Mouse (Mus musculus): ENCODE measurements around the gene Rfc4. TPM values are rescaled to one million over a fixed set of nuclear protein-coding genes. Genes with fewer than 3 reads are reported as not detected.
A peak's percentile ranks its signal among the peaks of the same experiment; 100 is the strongest.

Gene Rfc4
- polyA plus RNA-seq, 1 experiment from 2014 or later: 37.1 TPM

DNA sequence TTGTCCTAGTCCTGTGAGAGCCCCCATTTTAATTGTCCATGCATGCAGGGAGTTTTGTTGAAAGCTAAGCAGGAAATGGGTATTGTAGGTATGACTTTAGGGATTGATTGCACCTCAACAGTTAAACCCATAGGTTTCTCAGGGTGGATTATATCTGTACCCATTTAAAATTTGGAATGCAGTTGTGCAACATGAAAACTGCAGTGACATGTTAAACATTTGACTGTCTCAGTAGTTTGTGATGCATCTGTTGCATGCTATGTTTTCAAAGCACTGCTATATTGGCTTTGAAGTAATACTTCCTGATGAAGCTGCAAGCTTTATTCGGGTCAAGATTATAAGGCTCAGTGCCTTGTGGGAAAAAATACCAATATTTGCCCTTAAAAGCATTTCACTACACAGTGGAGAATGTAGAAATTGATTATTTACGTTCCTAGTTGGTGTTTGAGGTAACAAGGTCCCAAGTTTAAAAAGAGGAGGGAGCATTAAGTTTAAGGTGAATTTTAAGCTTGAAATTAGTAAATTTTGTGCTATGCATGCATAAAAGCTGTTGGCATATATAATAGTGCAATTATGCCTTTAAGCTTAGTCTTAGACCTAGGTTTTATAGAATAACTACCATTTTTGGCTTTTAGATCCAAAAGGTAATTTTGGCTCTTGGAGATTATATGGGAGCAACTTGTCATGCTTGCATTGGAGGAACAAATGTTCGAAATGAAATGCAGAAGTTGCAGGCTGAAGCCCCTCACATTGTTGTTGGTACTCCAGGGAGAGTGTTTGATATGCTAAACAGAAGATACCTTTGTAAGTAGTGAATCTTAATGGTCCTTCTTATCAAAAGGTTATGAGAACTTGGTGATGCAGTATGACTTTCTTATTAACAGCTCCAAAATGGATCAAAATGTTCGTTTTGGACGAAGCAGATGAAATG, 17.9 kb downstream of the Rfc4 start:
- H3K36me3 ChIP-seq (ENCODE audit: control insufficient read depth, insufficient read depth, low read length): peaks cover 25% of the 10 kb centered on the region
- no peak for ATAC-seq
- H3K4me3 ChIP-seq (ENCODE audit: low read depth, low read length): peak overlapping the region; percentile 93
- 57% methylated on average over 5 of the region's 5 CpGs for WGBS
- no peak overlapping the region for H3K27ac ChIP-seq (ENCODE audit: low read length)
- no peaks in the 10 kb centered on the region for H3K9me3 ChIP-seq (replicated peaks; ENCODE audit: control insufficient read depth, low read length, poor library complexity, severe bottlenecking)
- peak overlapping the region; percentile 99 for H3K9ac ChIP-seq (ENCODE audit: low read depth, low read length)
- peaks cover 32% of the 10 kb centered on the region for H3K4me1 ChIP-seq (ENCODE audit: control insufficient read depth, insufficient read depth, low read length)
- H3K4me2 ChIP-seq (ENCODE audit: low read length): peak overlapping the region; percentile 98
- H3K27me3 ChIP-seq (ENCODE audit: control insufficient read depth, insufficient read depth, low read depth, low read length): no peaks in the 10 kb centered on the region

- Histone ChIP-seq H3K9me3 (replicated peaks; ENCODE audit: control insufficient read depth, low read length, poor library complexity, severe bottlenecking) (no peaks in the 10 kb centered on the region), H3K4me1 (ENCODE audit: control insufficient read depth, insufficient read depth, low read length) (peaks cover 32% of the 10 kb centered on the region), H3K27ac (ENCODE audit: low read length) (0 out of 2 replicates have a peak overlapping the region, but pooled peaks have one; percentile 11), H3K36me3 (ENCODE audit: control insufficient read depth, insufficient read depth, low read length) (peaks cover 20% of the 10 kb centered on the region), H3K27me3 (ENCODE audit: control insufficient read depth, insufficient read depth, low read depth, low read length) (no peaks in the 10 kb centered on the region), H3K4me2 (ENCODE audit: low read length) (peak overlapping the region; percentile 98), H3K9ac (ENCODE audit: low read depth, low read length) (peak overlapping the region; percentile 99), H3K4me3 (ENCODE audit: low read depth, low read length) (peak overlapping the region; percentile 93)
- WGBS: 3% methylated on average over 5 of the region's 5 CpGs
- no peak for ATAC-seq
Measured at GRCm38 (mm10) chr16:23108943-23109342, 18.6 kb downstream of the Rfc4 start.

DNA sequence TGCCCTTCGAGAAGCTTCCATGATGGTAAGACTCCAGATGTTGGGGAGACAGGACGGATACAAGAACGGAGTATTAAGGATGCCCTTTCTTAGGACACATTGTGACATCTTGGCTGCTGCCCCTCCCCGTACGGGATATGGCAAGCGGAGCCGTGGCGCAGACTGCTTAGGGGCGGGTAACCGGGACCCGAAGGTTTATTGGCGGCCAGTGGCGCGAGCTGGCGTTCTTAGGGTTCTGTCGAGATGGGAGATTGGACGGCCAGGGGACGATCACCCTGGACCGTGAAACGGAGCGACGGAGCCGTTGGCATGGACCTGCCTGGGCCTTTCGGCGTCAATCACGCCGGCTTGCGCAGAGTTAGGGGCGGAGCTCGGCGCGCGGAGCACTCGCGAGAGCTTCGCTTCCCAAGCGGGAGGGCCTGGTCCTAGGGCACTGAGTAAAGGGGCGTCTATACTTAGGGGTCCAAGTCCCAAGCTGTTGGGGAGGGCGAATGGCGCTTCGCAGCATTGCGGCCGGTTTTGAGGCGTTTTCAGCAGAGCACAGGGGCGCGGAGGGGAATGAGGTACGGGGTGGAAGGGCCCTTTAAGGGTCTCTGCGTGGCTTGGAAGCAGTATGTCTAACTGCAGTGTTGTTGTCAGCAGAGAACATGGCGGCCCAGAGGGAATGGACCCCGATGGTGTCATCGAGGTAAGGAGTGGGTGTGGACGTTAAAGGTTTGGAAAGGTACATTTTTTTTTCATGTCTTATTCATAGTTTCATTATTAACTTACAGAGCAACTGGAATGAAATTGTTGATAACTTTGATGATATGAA, 19.4 kb downstream of the Rfc4 start:
- Histone ChIP-seq H3K4me1 (ENCODE audit: control insufficient read depth, insufficient read depth, low read length) (peaks cover 32% of the 10 kb centered on the region), H3K4me3 (ENCODE audit: low read depth, low read length) (peak overlapping the region; percentile 93), H3K4me2 (ENCODE audit: low read length) (peak overlapping the region; percentile 98), H3K27me3 (ENCODE audit: control insufficient read depth, insufficient read depth, low read depth, low read length) (no peaks in the 10 kb centered on the region), H3K9ac (ENCODE audit: low read depth, low read length) (peak overlapping the region; percentile 99), H3K9me3 (replicated peaks; ENCODE audit: control insufficient read depth, low read length, poor library complexity, severe bottlenecking) (no peaks in the 10 kb centered on the region), H3K27ac (ENCODE audit: low read length) (peak overlapping the region; percentile 99), H3K36me3 (ENCODE audit: control insufficient read depth, insufficient read depth, low read length) (peaks cover 20% of the 10 kb centered on the region)
- peak; percentile 92 for ATAC-seq
- WGBS: under 1% methylated on average over 52 of the region's 52 CpGs

DNA sequence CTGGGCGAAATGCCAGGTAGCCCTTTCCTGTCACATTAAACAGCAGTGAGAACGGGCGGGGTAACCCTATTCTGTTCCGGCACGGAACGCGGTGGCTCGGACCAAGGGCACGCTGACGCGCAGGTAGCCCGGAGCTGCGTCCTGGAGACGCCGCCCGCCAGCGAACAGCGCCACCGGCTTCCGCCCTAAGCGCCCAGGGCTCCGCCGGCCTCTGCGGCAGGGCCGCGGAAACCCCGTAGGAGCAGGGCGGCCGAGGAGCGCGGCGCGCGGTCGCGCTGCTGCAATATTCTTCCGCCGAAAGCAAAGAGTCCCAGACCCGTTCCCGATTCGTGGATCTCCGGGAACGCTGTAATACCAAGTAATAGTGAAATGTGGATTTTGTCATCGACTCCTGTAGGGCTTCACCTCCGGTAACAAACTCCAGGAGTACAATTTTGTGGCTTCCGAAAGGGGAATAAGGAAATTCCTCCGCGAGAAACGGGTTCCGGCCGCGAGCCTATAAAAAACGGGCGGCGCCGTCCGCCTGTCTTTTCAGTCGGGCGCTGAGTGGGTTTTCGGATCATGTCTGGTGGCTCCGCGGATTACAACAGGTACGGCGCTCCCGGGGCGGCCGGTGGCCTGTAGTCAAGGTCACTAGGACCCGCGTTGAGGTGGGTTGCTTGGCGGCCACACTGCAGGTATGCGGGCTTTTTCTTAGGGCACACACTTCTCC, 20.1 kb downstream of the Rfc4 start, which contains the start of gene Eif4a2:
Gene Eif4a2 (plus strand): TSS at position 214 of the 712 bp plus-strand sequence.
- H3K27ac ChIP-seq (ENCODE audit: low read length): peak within 1 kb of the TSS; percentile 99
- no peaks in the 10 kb centered on the region for H3K9me3 ChIP-seq (replicated peaks; ENCODE audit: control insufficient read depth, low read length, poor library complexity, severe bottlenecking)
- peak within 1 kb of the TSS; percentile 93 for H3K4me3 ChIP-seq (ENCODE audit: low read depth, low read length)
- H3K9ac ChIP-seq (ENCODE audit: low read depth, low read length): peak within 1 kb of the TSS; percentile 99
- H3K36me3 ChIP-seq (ENCODE audit: control insufficient read depth, insufficient read depth, low read length): peaks cover 15% of the 10 kb centered on the region
- H3K4me1 ChIP-seq (ENCODE audit: control insufficient read depth, insufficient read depth, low read length): peaks cover 27% of the 10 kb centered on the region
- under 1% methylated on average over 69 of the region's 71 CpGs for WGBS
- peak; percentile 92 for ATAC-seq
- no peaks in the 10 kb centered on the region for H3K27me3 ChIP-seq (ENCODE audit: control insufficient read depth, insufficient read depth, low read depth, low read length)
- H3K4me2 ChIP-seq (ENCODE audit: low read length): peak within 1 kb of the TSS; percentile 98

- WGBS: 78% methylated on average over 7 of the region's 7 CpGs
- Histone ChIP-seq H3K9me3 (replicated peaks; ENCODE audit: control insufficient read depth, low read length, poor library complexity, severe bottlenecking) (no peaks in the 10 kb centered on the region), H3K4me2 (ENCODE audit: low read length) (no peak overlapping the region), H3K27me3 (ENCODE audit: control insufficient read depth, insufficient read depth, low read depth, low read length) (no peaks in the 10 kb centered on the region), H3K4me3 (ENCODE audit: low read depth, low read length) (no peak overlapping the region), H3K4me1 (ENCODE audit: control insufficient read depth, insufficient read depth, low read length) (peaks cover 18% of the 10 kb centered on the region), H3K27ac (ENCODE audit: low read length) (no peak overlapping the region), H3K9ac (ENCODE audit: low read depth, low read length) (no peak overlapping the region), H3K36me3 (ENCODE audit: control insufficient read depth, insufficient read depth, low read length) (peaks cover 4% of the 10 kb centered on the region)
- no peak for ATAC-seq
Measured at GRCm38 (mm10) chr16:23106121-23106520, 21.4 kb downstream of the Rfc4 start.

DNA sequence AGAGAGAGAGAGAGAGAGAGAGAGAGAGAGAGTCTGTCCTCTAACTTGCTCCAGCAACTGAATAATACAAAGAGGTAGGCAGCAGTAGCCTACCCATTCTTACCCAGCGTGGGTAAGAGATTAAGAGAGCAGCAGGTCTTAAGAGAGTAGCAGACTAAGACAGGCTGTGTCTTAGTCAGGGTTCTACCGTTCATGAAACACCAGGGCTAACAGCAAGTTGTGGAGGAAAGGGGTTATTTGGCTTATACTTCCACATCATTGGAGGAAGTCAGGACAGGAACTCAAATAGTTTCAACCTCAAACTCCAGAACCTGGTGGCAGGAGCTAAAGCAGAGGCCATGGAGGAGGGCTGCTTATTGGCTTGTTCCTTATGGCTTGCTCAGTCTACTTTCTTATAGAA, 23.7 kb downstream of the Rfc4 start:
- 40% methylated on average over 2 of the region's 2 CpGs for WGBS
- Histone ChIP-seq H3K9ac (ENCODE audit: low read depth, low read length) (no peak overlapping the region), H3K27me3 (ENCODE audit: control insufficient read depth, insufficient read depth, low read depth, low read length) (peaks cover 6% of the 10 kb centered on the region; the same call in 1 of the 2 replicates), H3K27ac (ENCODE audit: low read length) (no peak overlapping the region), H3K4me3 (ENCODE audit: low read depth, low read length) (no peak overlapping the region), H3K36me3 (ENCODE audit: control insufficient read depth, insufficient read depth, low read length) (no peaks in the 10 kb centered on the region), H3K4me1 (ENCODE audit: control insufficient read depth, insufficient read depth, low read length) (peaks cover 6% of the 10 kb centered on the region), H3K9me3 (replicated peaks; ENCODE audit: control insufficient read depth, low read length, poor library complexity, severe bottlenecking) (no peaks in the 10 kb centered on the region), H3K4me2 (ENCODE audit: low read length) (no peak overlapping the region)
- no peak for ATAC-seq

DNA sequence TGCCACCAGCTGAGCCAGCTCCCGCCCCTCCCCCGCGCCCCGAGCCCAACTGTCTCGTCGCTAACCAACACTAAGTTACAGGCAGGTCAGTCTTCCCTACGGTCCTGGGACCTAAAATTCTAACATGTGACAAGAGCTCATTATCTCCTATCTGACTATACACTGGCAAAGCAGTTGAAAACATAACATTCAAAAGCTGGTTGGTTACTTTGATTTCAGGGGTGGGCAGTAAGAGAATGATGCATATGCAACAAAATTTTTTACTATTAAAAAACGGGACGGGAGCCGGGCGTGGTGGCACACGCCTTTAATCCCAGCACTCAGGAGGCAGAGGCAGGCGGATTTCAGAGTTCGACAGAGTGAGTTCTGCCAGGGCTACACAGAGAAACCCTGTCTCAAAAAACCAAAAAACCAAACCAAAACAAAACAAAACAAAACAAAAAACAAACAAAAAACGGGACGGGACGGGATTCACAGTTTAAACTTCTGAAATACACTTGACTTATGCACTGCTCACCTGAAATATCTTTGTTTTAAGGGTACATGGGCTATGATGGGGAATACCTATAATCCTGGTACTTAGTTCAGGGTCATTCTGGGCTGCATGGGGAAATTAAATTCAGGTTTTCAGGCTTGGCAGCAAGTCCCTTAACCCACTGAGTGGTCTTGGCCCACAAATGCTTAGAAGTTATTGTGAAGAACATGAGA, 24.3 kb downstream of the Rfc4 start:
- Histone ChIP-seq H3K9me3 (replicated peaks; ENCODE audit: control insufficient read depth, low read length, poor library complexity, severe bottlenecking) (no peaks in the 10 kb centered on the region), H3K4me3 (ENCODE audit: low read depth, low read length) (no peak overlapping the region), H3K27me3 (ENCODE audit: control insufficient read depth, insufficient read depth, low read depth, low read length) (peaks cover 6% of the 10 kb centered on the region; the same call in 1 of the 2 replicates), H3K4me1 (ENCODE audit: control insufficient read depth, insufficient read depth, low read length) (peaks cover 4% of the 10 kb centered on the region), H3K27ac (ENCODE audit: low read length) (no peak overlapping the region), H3K36me3 (ENCODE audit: control insufficient read depth, insufficient read depth, low read length) (no peaks in the 10 kb centered on the region), H3K9ac (ENCODE audit: low read depth, low read length) (no peak overlapping the region; the same call in 1 of the 2 replicates), H3K4me2 (ENCODE audit: low read length) (peak overlapping the region; percentile 29)
- ATAC-seq: no peak
- WGBS: 44% methylated on average over 17 of the region's 17 CpGs
